Mouse (Mus musculus) heart, embryonic 12.5 days (tissue): ENCODE results near the gene Sbpl. TPM values are rescaled to one million over a fixed set of nuclear protein-coding genes. Genes with fewer than 3 reads are reported as not detected.

Source experiments
- ATAC-seq: fragments of 200-750 bp; cut with Nextera tagmentation; 2 replicates; pipeline ENCODE4 v1.8.0; 2017; ENCODE audit warnings: moderate TSS enrichment, moderate library complexity; ENCODE audit not compliant: insufficient number of reproducible peaks, low FRiP score
- H3K27ac ChIP-seq: fragments of 300-500 bp; sonication (generic); 2 replicates; pipeline ENCODE4 v1.5.1; 2016; ENCODE audit warnings: mild to moderate bottlenecking, moderate library complexity; ENCODE audit not compliant: poor library complexity, severe bottlenecking
- H3K27me3 ChIP-seq: fragments of 300-500 bp; sonication (generic); replicated peaks from 2 replicates; pipeline ENCODE4 v1.6.1; 2016; ENCODE audit warnings: mild to moderate bottlenecking, moderate library complexity
- H3K36me3 ChIP-seq: fragments of 300-500 bp; sonication (generic); 2 replicates; pipeline ENCODE4 v1.6.1; 2016; ENCODE audit warnings: mild to moderate bottlenecking, moderate library complexity
- H3K4me1 ChIP-seq: fragments of 300-500 bp; sonication (generic); replicated peaks from 2 replicates; pipeline ENCODE4 v1.6.1; 2016; ENCODE audit warnings: mild to moderate bottlenecking
- H3K4me2 ChIP-seq: fragments of 300-500 bp; sonication (generic); 2 replicates; pipeline ENCODE4 v1.6.1; 2016; ENCODE audit warnings: mild to moderate bottlenecking, moderate library complexity
- H3K4me3 ChIP-seq: fragments of 300-500 bp; sonication (generic); 2 replicates; pipeline ENCODE4 v1.5.1; 2016; ENCODE audit warnings: mild to moderate bottlenecking
- H3K9ac ChIP-seq: fragments of 300-500 bp; sonication (generic); 2 replicates; pipeline ENCODE4 v1.6.1; 2016; ENCODE audit warnings: mild to moderate bottlenecking, moderate library complexity
- H3K9me3 ChIP-seq: fragments of 300-500 bp; sonication (generic); replicated peaks from 2 replicates; pipeline ENCODE4 v1.6.1; 2016; ENCODE audit warnings: mild to moderate bottlenecking, moderate library complexity
- WGBS: fragments of 180-500 bp; shearing (Covaris S2); methylation state at CpG from one replicate; pipeline ENCODE4 v1.1.7; 2016; 5-methylcytosine and 5-hydroxymethylcytosine counted together
- polyA plus RNA-seq: library from polyadenylated mRNA; unstranded; fragments of >200 nt; fragmentation: Nextera tagmentation; extraction: Ambion mirVana; gene quantifications from 2 replicates; pipeline ENCODE4 v1.2.1, GENCODE M21; 2016

Sbpl gene
- not detected in 2 replicates for polyA plus RNA-seq

DNA sequence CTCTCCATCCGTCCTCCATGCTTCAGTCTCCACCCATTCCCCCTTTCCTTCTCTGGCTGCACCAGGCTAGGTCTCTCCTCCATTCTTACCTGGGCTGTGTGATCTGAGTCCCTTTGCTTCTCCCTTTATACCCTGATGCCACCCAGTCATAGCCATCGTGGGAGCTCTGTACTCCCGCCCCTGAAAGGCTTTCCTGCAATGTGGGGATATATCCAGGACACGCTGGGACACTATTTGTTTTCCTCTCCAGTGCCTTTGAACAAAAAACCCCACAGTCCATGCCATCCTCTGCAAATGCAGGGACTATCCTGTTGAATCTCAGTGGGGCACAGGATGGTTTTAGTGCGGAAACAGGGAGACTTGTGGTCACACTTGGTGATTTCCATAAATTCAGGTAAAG is at the start of gene Sbpl:
Gene Sbpl (minus strand): TSS at position 101 of the 400 bp plus-strand sequence.
- Histone ChIP-seq H3K27ac (no peak within 1 kb of the TSS), H3K9me3 (no peaks in the 10 kb centered on the region), H3K4me3 (no peak within 1 kb of the TSS), H3K9ac (no peak within 1 kb of the TSS), H3K27me3 (0 out of 2 replicates have a peak, but pooled peaks cover 5% of the 10 kb centered on the region), H3K4me1 (no peaks in the 10 kb centered on the region), H3K4me2 (no peak within 1 kb of the TSS), H3K36me3 (no peaks in the 10 kb centered on the region)
- ATAC-seq, result no peak
- WGBS, result 78% methylated on average over 5 of the region's 5 CpGs

DNA sequence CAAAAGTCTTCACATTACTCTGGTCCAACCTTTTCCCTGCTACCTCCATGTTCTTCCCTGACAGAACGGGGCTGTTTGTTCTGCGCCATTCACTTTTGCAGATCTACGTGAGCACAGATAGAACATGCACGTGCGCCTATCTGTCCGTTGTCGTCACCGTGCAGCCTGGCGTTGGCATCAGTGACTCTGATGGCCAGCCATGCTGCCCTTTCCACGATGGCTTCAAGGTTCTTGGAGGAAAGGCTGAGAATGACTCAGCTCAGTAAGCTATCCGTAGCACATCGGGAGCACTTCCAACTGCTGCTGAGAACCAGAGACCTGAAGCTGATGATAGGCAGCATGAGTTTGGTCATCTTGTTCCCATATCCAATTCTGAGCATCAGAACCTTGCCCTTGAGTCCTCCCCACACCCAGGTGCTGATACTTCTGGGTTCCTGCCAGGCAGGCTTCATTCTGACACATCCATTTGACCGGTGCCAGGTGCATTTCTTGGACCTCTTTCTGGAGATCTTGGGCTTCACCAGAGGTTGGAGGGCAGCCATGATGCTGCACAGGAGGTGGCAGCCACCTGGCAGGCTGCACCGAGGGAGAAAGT is 49.1 kb upstream of the Sbpl start:
- 82% methylated on average over 14 of the region's 14 CpGs for WGBS
- H3K9me3 ChIP-seq, result no peaks in the 10 kb centered on the region; the same call in 1 of the 2 replicates
- no peaks in the 10 kb centered on the region for H3K36me3 ChIP-seq
- H3K4me1 ChIP-seq, result peaks cover 17% of the 10 kb centered on the region
- no peak overlapping the region for H3K4me2 ChIP-seq
- H3K4me3 ChIP-seq, result no peak overlapping the region
- H3K27ac ChIP-seq, result no peak overlapping the region
- H3K27me3 ChIP-seq, result 0 out of 2 replicates have a peak, but pooled peaks cover 6% of the 10 kb centered on the region
- H3K9ac ChIP-seq, result no peak overlapping the region
- ATAC-seq, result no peak

GRCm38 (mm10) chr17:24000404-24000803 is 45.3 kb upstream of the Sbpl start:
- Histone ChIP-seq H3K4me1 (peaks cover 17% of the 10 kb centered on the region), H3K27me3 (peaks cover 25% of the 10 kb centered on the region; the same call in 1 of the 2 replicates), H3K36me3 (no peaks in the 10 kb centered on the region), H3K9ac (no peak overlapping the region), H3K4me3 (no peak overlapping the region), H3K9me3 (no peaks in the 10 kb centered on the region; the same call in 1 of the 2 replicates), H3K27ac (no peak overlapping the region), H3K4me2 (no peak overlapping the region)
- WGBS, result 9% methylated on average over 5 of the region's 5 CpGs
- peak; percentile 33; the same call in 1 of the 2 replicates for ATAC-seq

- Histone ChIP-seq H3K4me2 (no peak overlapping the region), H3K27me3 (peaks cover 39% of the 10 kb centered on the region), H3K9me3 (no peaks in the 10 kb centered on the region), H3K27ac (no peak overlapping the region), H3K4me3 (no peak overlapping the region), H3K9ac (no peak overlapping the region), H3K36me3 (no peaks in the 10 kb centered on the region), H3K4me1 (peaks cover 19% of the 10 kb centered on the region)
- no peak for ATAC-seq
- 47% methylated on average over 6 of the region's 6 CpGs for WGBS
These were observed 43.3 kb upstream of the Sbpl start for GRCm38 (mm10) chr17:23998383-23998782.

GRCm38 (mm10) chr17:23997901-23998300 is 42.8 kb upstream of the Sbpl start, which contains the start of gene Prss22:
Gene Prss22 (minus strand): TSS chr17:23998100.
- Histone ChIP-seq H3K4me3 (no peak within 1 kb of the TSS), H3K36me3 (no peaks in the 10 kb centered on the region), H3K27me3 (peaks cover 39% of the 10 kb centered on the region), H3K9me3 (no peaks in the 10 kb centered on the region), H3K4me1 (peaks cover 22% of the 10 kb centered on the region), H3K9ac (no peak within 1 kb of the TSS), H3K27ac (no peak within 1 kb of the TSS), H3K4me2 (no peak within 1 kb of the TSS)
- WGBS, result 56% methylated on average over 2 of the region's 2 CpGs
- no peak for ATAC-seq

GRCm38 (mm10) chr17:23995421-23995820 is 40.3 kb upstream of the Sbpl start:
- H3K4me2 ChIP-seq, result no peak overlapping the region
- H3K27me3 ChIP-seq, result peaks cover 39% of the 10 kb centered on the region
- no peak for ATAC-seq
- H3K9ac ChIP-seq, result no peak overlapping the region
- no peak overlapping the region for H3K27ac ChIP-seq
- H3K4me1 ChIP-seq, result peaks cover 17% of the 10 kb centered on the region
- H3K9me3 ChIP-seq, result no peaks in the 10 kb centered on the region
- no peaks in the 10 kb centered on the region for H3K36me3 ChIP-seq
- no peak overlapping the region for H3K4me3 ChIP-seq
- WGBS, result 25% methylated on average over 1 of the region's 1 CpGs

GRCm38 (mm10) chr17:23994667-23995066 is 39.6 kb upstream of the Sbpl start:
- 74% methylated on average over 7 of the region's 7 CpGs for WGBS
- no peak overlapping the region for H3K9ac ChIP-seq
- H3K36me3 ChIP-seq, result no peaks in the 10 kb centered on the region
- H3K9me3 ChIP-seq, result no peaks in the 10 kb centered on the region
- H3K4me1 ChIP-seq, result peaks cover 10% of the 10 kb centered on the region; the same call in 1 of the 2 replicates
- peaks cover 42% of the 10 kb centered on the region for H3K27me3 ChIP-seq
- no peak for ATAC-seq
- no peak overlapping the region for H3K4me2 ChIP-seq
- H3K27ac ChIP-seq, result no peak overlapping the region
- no peak overlapping the region for H3K4me3 ChIP-seq

GRCm38 (mm10) chr17:23993559-23994428 is 38.7 kb upstream of the Sbpl start:
- peak; percentile 70; the same call in 1 of the 2 replicates for ATAC-seq
- Histone ChIP-seq H3K9me3 (no peaks in the 10 kb centered on the region), H3K27ac (no peak overlapping the region), H3K4me3 (peak overlapping the region; percentile 21; the same call in 1 of the 2 replicates), H3K36me3 (no peaks in the 10 kb centered on the region), H3K27me3 (peaks cover 42% of the 10 kb centered on the region), H3K4me1 (0 out of 2 replicates have a peak, but pooled peaks cover 5% of the 10 kb centered on the region), H3K4me2 (peak overlapping the region; percentile 61), H3K9ac (0 out of 2 replicates have a peak overlapping the region, but pooled peaks have one; percentile 25)
- WGBS, result 8% methylated on average over 31 of the region's 31 CpGs

DNA sequence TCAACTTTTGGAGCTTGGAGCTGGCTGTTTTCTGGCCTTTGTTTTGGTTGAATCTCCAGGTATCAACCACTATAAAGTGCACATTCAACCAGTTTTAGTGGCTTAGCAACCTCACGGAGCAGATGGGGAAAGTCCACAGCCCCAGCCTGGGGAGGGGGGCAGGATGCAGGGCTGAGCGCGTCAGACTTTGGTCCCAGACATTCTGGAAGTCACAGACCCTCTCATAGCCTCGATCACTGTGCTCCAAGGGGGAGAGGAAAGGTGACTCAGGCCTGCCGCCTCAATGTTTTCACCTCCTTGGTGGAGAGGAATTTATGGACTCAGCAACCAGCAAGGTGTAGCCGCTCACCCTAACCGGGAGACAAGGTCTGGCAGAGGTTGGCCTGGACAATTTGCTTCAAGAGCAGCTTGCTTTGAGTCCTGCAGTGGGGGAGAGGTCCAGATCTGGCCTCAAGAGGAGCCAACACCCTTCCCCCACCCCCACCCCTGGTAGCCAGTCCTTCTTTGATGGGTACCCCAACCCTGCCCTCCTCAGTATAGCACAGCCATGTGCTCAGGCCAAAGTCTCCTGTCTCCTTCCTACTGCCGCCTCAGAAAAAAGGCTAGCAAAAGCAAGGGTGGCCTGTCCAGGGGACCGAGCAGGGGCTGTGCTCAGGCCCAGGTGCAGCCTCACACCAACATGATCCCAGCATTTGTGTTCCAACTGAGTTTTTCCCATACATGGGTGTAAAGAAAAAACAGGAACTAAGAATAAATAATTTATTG is 37.9 kb upstream of the Sbpl start:
- Histone ChIP-seq H3K4me3 (no peak overlapping the region), H3K27ac (no peak overlapping the region), H3K36me3 (no peaks in the 10 kb centered on the region), H3K9me3 (no peaks in the 10 kb centered on the region), H3K4me1 (0 out of 2 replicates have a peak, but pooled peaks cover 5% of the 10 kb centered on the region), H3K27me3 (peaks cover 45% of the 10 kb centered on the region), H3K4me2 (peak overlapping the region; percentile 61), H3K9ac (peak overlapping the region; percentile 25; the same call in 1 of the 2 replicates)
- ATAC-seq, result peak; percentile 47; the same call in 1 of the 2 replicates
- WGBS, result 61% methylated on average over 9 of the region's 9 CpGs

DNA sequence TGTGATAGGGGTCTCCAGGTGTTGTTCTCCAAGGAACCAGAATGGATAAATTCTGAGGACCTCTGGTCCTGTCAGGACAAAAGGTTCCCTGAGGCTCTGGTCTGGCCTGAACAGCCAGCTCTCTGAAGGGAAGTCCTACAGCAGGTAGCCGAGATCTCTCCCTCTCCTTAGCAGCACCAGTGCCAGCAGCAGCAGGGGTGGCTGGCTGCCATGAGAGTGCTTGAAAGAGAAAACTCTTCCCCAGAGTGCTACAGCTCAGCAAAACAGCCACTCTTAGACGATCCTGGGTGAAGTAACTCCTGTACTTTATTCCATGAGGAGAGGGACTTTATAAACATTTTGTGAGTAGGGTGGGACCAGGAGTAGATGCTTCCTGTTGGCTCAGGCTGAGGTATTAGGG is 34.7 kb upstream of the Sbpl start:
- H3K27ac ChIP-seq, result no peak overlapping the region
- H3K4me3 ChIP-seq, result no peak overlapping the region
- H3K9me3 ChIP-seq, result no peaks in the 10 kb centered on the region
- H3K4me2 ChIP-seq, result no peak overlapping the region
- no peaks in the 10 kb centered on the region for H3K36me3 ChIP-seq
- H3K4me1 ChIP-seq, result 0 out of 2 replicates have a peak, but pooled peaks cover 5% of the 10 kb centered on the region
- no peak for ATAC-seq
- 28% methylated on average over 2 of the region's 2 CpGs for WGBS
- H3K9ac ChIP-seq, result no peak overlapping the region
- H3K27me3 ChIP-seq, result peaks cover 29% of the 10 kb centered on the region
